Mouse (Mus musculus) right cerebral cortex, adult 2 months (tissue): ENCODE measurements around the gene Olfr750.

Source experiments
- DNase-seq, 2 experiments: peaks; one replicate each; pipeline ENCODE4 v3.0.0; 2021 to 2022; ENCODE audit warnings: low spot score in 2 of 2

Gene Olfr750

GRCm38 (mm10) chr14:51074335-51074734, at the start of gene Olfr750:
TSS of gene Olfr750 (minus strand) at chr14:51074435.
- no peak for DNase-seq

GRCm38 (mm10) chr14:51113916-51114560, 39.8 kb upstream of the Olfr750 start, which contains the start of gene Eddm3b:
TSS of gene Eddm3b (plus strand) at chr14:51114426.
- no peak for DNase-seq

GRCm38 (mm10) chr14:51113476-51113875, 39.2 kb upstream of the Olfr750 start:
- DNase-seq, result no peak

GRCm38 (mm10) chr14:51111966-51112365, 37.7 kb upstream of the Olfr750 start:
- no peak for DNase-seq

GRCm38 (mm10) chr14:51106449-51106967, 32.3 kb upstream of the Olfr750 start:
- no peak for DNase-seq

- DNase-seq, result no peak
These were observed 30.1 kb upstream of the Olfr750 start for GRCm38 (mm10) chr14:51104366-51104765.

GRCm38 (mm10) chr14:51103217-51103616, 29.0 kb upstream of the Olfr750 start:
- peak; percentile 82 to 83 for DNase-seq

GRCm38 (mm10) chr14:51101284-51101683, 27.0 kb upstream of the Olfr750 start:
- no peak for DNase-seq

GRCm38 (mm10) chr14:51098921-51099320, 24.7 kb upstream of the Olfr750 start:
- DNase-seq, result no peak

GRCm38 (mm10) chr14:51098300-51098699, 24.1 kb upstream of the Olfr750 start:
- DNase-seq, result peak; percentile 90 to 95

- DNase-seq, result no peak
These were observed 21.7 kb upstream of the Olfr750 start for GRCm38 (mm10) chr14:51095736-51096524.

GRCm38 (mm10) chr14:51094921-51095320, 20.7 kb upstream of the Olfr750 start:
- no peak for DNase-seq

GRCm38 (mm10) chr14:51094096-51094875, 20.1 kb upstream of the Olfr750 start:
- peak in 1 of 2 experiments; percentile 12 for DNase-seq

- DNase-seq, result no peak
These were observed 19.3 kb upstream of the Olfr750 start for GRCm38 (mm10) chr14:51093496-51093895.

- no peak for DNase-seq
These were observed 17.9 kb upstream of the Olfr750 start for GRCm38 (mm10) chr14:51092073-51092620.

GRCm38 (mm10) chr14:51090921-51091900, 17.0 kb upstream of the Olfr750 start, which contains the start of the genes Rnase4 and Ang:
TSS of gene Rnase4 (plus strand) at chr14:51091077.
TSS of gene Ang (plus strand) at chr14:51091150.
- DNase-seq, result peak; percentile 23 to 43

GRCm38 (mm10) chr14:51090077-51090781, 16.0 kb upstream of the Olfr750 start:
- peak; percentile 91 to 95 for DNase-seq

- no peak for DNase-seq
These were observed 15.4 kb upstream of the Olfr750 start for GRCm38 (mm10) chr14:51089674-51090076.

- peak; percentile 99 for DNase-seq
These were observed 14.9 kb upstream of the Olfr750 start for GRCm38 (mm10) chr14:51088970-51089673.
